Mouse (Mus musculus): Measurements from ENCODE around the gene Zfp385a. TPM values are rescaled to one million over a fixed set of nuclear protein-coding genes. Genes with fewer than 3 reads are reported as not detected.

Gene Zfp385a
- polyA plus RNA-seq, 1 experiment from 2014 or later: 20.9 TPM

GRCm38 (mm10) chr15:103292673-103293345 lies 47.1 kb downstream of the Zfp385a start:
- Histone ChIP-seq H3K9me3 (no peaks in the 10 kb centered on the region), H3K4me1 (peaks cover 56% of the 10 kb centered on the region), H3K4me2 (replicated peaks) (no peak overlapping the region), H3K27ac (no peak overlapping the region), H3K27me3 (replicated peaks) (no peaks in the 10 kb centered on the region), H3K9ac (no peak overlapping the region), H3K4me3 (no peak overlapping the region), H3K36me3 (peaks cover 28% of the 10 kb centered on the region)
- WGBS: 88% methylated on average over 4 of the region's 4 CpGs
- ATAC-seq (ENCODE audit: low FRiP score, low read depth): no peak

GRCm38 (mm10) chr15:103290843-103291242 lies 49.0 kb downstream of the Zfp385a start:
- peak overlapping the region; percentile 37; the same call in 1 of the 2 replicates for H3K27ac ChIP-seq
- ATAC-seq (ENCODE audit: low FRiP score, low read depth): peak; percentile 29; the same call in 1 of the 2 replicates
- no peak overlapping the region for H3K4me3 ChIP-seq
- peaks cover 28% of the 10 kb centered on the region for H3K36me3 ChIP-seq
- H3K4me2 ChIP-seq (replicated peaks): no peak overlapping the region; the same call in 1 of the 2 replicates
- no peaks in the 10 kb centered on the region for H3K27me3 ChIP-seq (replicated peaks)
- H3K9me3 ChIP-seq: no peaks in the 10 kb centered on the region
- H3K4me1 ChIP-seq: peaks cover 40% of the 10 kb centered on the region
- H3K9ac ChIP-seq: 0 out of 2 replicates have a peak overlapping the region, but pooled peaks have one; percentile 5
- WGBS: 72% methylated on average over 9 of the region's 9 CpGs

GRCm38 (mm10) chr15:103290417-103290816 lies 49.5 kb downstream of the Zfp385a start:
- H3K9ac ChIP-seq: no peak overlapping the region
- no peaks in the 10 kb centered on the region for H3K9me3 ChIP-seq
- H3K27me3 ChIP-seq (replicated peaks): no peaks in the 10 kb centered on the region
- no peak overlapping the region for H3K4me3 ChIP-seq
- H3K4me1 ChIP-seq: peaks cover 40% of the 10 kb centered on the region
- ATAC-seq (ENCODE audit: low FRiP score, low read depth): peak; percentile 54; the same call in 1 of the 2 replicates
- 0 out of 2 replicates have a peak overlapping the region, but pooled peaks have one; percentile 5 for H3K4me2 ChIP-seq (replicated peaks)
- WGBS: 67% methylated on average over 6 of the region's 6 CpGs
- H3K27ac ChIP-seq: peak overlapping the region; percentile 51
- H3K36me3 ChIP-seq: peaks cover 28% of the 10 kb centered on the region

GRCm38 (mm10) chr15:103289600-103289999 lies 50.3 kb downstream of the Zfp385a start:
- Histone ChIP-seq H3K4me1 (peaks cover 46% of the 10 kb centered on the region), H3K27ac (peak overlapping the region; percentile 64), H3K4me2 (replicated peaks) (peak overlapping the region; percentile 5; the same call in 1 of the 2 replicates), H3K9ac (peak overlapping the region; percentile 22; the same call in 1 of the 2 replicates), H3K4me3 (no peak overlapping the region), H3K27me3 (replicated peaks) (no peaks in the 10 kb centered on the region), H3K9me3 (no peaks in the 10 kb centered on the region), H3K36me3 (peaks cover 28% of the 10 kb centered on the region)
- WGBS: 22% methylated on average over 5 of the region's 5 CpGs
- ATAC-seq (ENCODE audit: low FRiP score, low read depth): 0 out of 2 replicates have a peak, but pooled peaks have one; percentile 8

GRCm38 (mm10) chr15:103285778-103286417 lies 54.0 kb downstream of the Zfp385a start:
- Histone ChIP-seq H3K27ac (peak overlapping the region; percentile 22; the same call in 1 of the 2 replicates), H3K4me1 (peaks cover 42% of the 10 kb centered on the region)

GRCm38 (mm10) chr15:103284647-103285046 lies 55.2 kb downstream of the Zfp385a start:
- H3K4me2 ChIP-seq (replicated peaks): no peak overlapping the region
- no peaks in the 10 kb centered on the region for H3K9me3 ChIP-seq
- H3K4me3 ChIP-seq: no peak overlapping the region
- no peaks in the 10 kb centered on the region for H3K36me3 ChIP-seq
- WGBS: 45% methylated on average over 2 of the region's 2 CpGs
- H3K27ac ChIP-seq: 0 out of 2 replicates have a peak overlapping the region, but pooled peaks have one; percentile 8
- H3K9ac ChIP-seq: 0 out of 2 replicates have a peak overlapping the region, but pooled peaks have one; percentile 10
- H3K4me1 ChIP-seq: peaks cover 34% of the 10 kb centered on the region
- no peaks in the 10 kb centered on the region for H3K27me3 ChIP-seq (replicated peaks)
- ATAC-seq (ENCODE audit: low FRiP score, low read depth): no peak

More at GRCm38 (mm10) chr15:103285778-103286417, 54.0 kb downstream of the Zfp385a start:
- H3K4me3 ChIP-seq: no peak overlapping the region
- no peak for ATAC-seq (ENCODE audit: low FRiP score, low read depth)
- no peak overlapping the region for H3K9ac ChIP-seq
- no peaks in the 10 kb centered on the region for H3K27me3 ChIP-seq (replicated peaks)
- peaks cover 2% of the 10 kb centered on the region for H3K36me3 ChIP-seq
- H3K4me2 ChIP-seq (replicated peaks): peak overlapping the region; percentile 19; the same call in 1 of the 2 replicates
- WGBS: 88% methylated on average over 1 of the region's 1 CpGs
- H3K9me3 ChIP-seq: no peaks in the 10 kb centered on the region

GRCm38 (mm10) chr15:103284066-103284465 lies 55.8 kb downstream of the Zfp385a start:
- Histone ChIP-seq H3K27me3 (replicated peaks) (no peaks in the 10 kb centered on the region), H3K4me2 (replicated peaks) (no peak overlapping the region), H3K4me1 (peaks cover 29% of the 10 kb centered on the region), H3K36me3 (no peaks in the 10 kb centered on the region), H3K4me3 (no peak overlapping the region), H3K27ac (no peak overlapping the region), H3K9ac (no peak overlapping the region), H3K9me3 (no peaks in the 10 kb centered on the region)
- 53% methylated on average over 3 of the region's 3 CpGs for WGBS
- ATAC-seq (ENCODE audit: low FRiP score, low read depth): no peak

GRCm38 (mm10) chr15:103281465-103282205 lies 58.3 kb downstream of the Zfp385a start:
- Histone ChIP-seq H3K9ac (no peak overlapping the region), H3K36me3 (no peaks in the 10 kb centered on the region), H3K4me1 (peaks cover 37% of the 10 kb centered on the region), H3K4me2 (replicated peaks) (no peak overlapping the region), H3K4me3 (no peak overlapping the region), H3K27ac (no peak overlapping the region), H3K9me3 (no peaks in the 10 kb centered on the region), H3K27me3 (replicated peaks) (no peaks in the 10 kb centered on the region)
- ATAC-seq (ENCODE audit: low FRiP score, low read depth): no peak
- 96% methylated on average over 3 of the region's 3 CpGs for WGBS

- H3K36me3 ChIP-seq: no peaks in the 10 kb centered on the region
- H3K9ac ChIP-seq: no peak overlapping the region
- no peak overlapping the region for H3K4me2 ChIP-seq (replicated peaks)
- no peaks in the 10 kb centered on the region for H3K27me3 ChIP-seq (replicated peaks)
- peaks cover 34% of the 10 kb centered on the region for H3K4me1 ChIP-seq
- no peak overlapping the region for H3K4me3 ChIP-seq
- WGBS: 65% methylated on average over 3 of the region's 3 CpGs
- H3K27ac ChIP-seq: no peak overlapping the region
- H3K9me3 ChIP-seq: no peaks in the 10 kb centered on the region
- no peak for ATAC-seq (ENCODE audit: low FRiP score, low read depth)
Measured at GRCm38 (mm10) chr15:103280817-103281464, 59.0 kb downstream of the Zfp385a start.

- H3K4me3 ChIP-seq: no peak overlapping the region
- ATAC-seq (ENCODE audit: low FRiP score, low read depth): no peak
- H3K9me3 ChIP-seq: no peaks in the 10 kb centered on the region
- H3K36me3 ChIP-seq: no peaks in the 10 kb centered on the region
- H3K27ac ChIP-seq: no peak overlapping the region
- H3K27me3 ChIP-seq (replicated peaks): no peaks in the 10 kb centered on the region
- 53% methylated on average over 3 of the region's 3 CpGs for WGBS
- H3K9ac ChIP-seq: no peak overlapping the region
- H3K4me2 ChIP-seq (replicated peaks): no peak overlapping the region
- peaks cover 22% of the 10 kb centered on the region for H3K4me1 ChIP-seq
Measured at GRCm38 (mm10) chr15:103279750-103280149, 60.1 kb downstream of the Zfp385a start.

GRCm38 (mm10) chr15:103277949-103278348 lies 61.9 kb downstream of the Zfp385a start:
- Histone ChIP-seq H3K27ac (peak overlapping the region; percentile 60; the same call in 1 of the 2 replicates), H3K9ac (no peak overlapping the region), H3K4me2 (replicated peaks) (peak overlapping the region; percentile 13; the same call in 1 of the 2 replicates), H3K9me3 (no peaks in the 10 kb centered on the region), H3K4me1 (peaks cover 33% of the 10 kb centered on the region), H3K36me3 (no peaks in the 10 kb centered on the region), H3K4me3 (no peak overlapping the region), H3K27me3 (replicated peaks) (no peaks in the 10 kb centered on the region)
- WGBS: 48% methylated on average over 7 of the region's 7 CpGs
- peak; percentile 38; the same call in 1 of the 2 replicates for ATAC-seq (ENCODE audit: low FRiP score, low read depth)
